ENCODE assay signal across 26 mouse cellular contexts in the genomic region with DNA sequence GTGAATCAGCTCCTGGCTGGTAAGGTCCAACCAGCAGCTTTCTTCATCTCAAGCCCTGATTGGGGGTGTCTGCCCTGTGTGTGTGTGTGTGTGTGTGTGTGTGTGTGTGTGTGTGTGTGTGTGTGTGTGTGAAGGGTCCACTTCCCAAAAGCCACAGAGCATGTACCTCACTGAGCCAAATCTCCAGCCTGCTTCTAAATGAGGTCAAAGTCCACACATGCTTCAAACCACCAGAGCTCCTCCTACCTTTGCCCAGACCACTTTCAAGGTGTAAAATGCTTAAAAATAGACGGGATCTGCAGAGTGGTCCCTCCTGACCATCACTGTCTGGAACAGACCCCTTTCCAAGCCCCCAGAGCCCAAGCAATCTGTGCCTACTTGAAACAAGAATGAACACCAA. TPM values are rescaled to one million over a fixed set of nuclear protein-coding genes. Genes with fewer than 3 reads are reported as not detected.
DNase-seq lines count a peak whose midpoint lies in the region; ATAC-seq and TF ChIP-seq lines count a peak whose summit lies in the region.
"Had no signal": no experiment of that assay in that cellular context is flagged by ENCODE, and none has a peak within 500 bp of the region (broad histone marks: within the 10 kb centered on the region; RNA-seq: fewer than 3 reads in every experiment).

No protein-coding gene starts in this region.

- no peak for TF ChIP-seq EP300 in stomach, postnatal 0 days (optimal IDR thresholded peaks at IDR 0.05)

- H3K4me1 ChIP-seq in intestine, embryonic 15.5 days (replicated peaks), result peaks cover 65% of the 10 kb centered on the region
- peaks cover 21% of the 10 kb centered on the region for H3K4me1 ChIP-seq in stomach, postnatal 0 days (replicated peaks; ENCODE audit: control insufficient read depth, insufficient read depth)

- H3K36me3 ChIP-seq in intestine, embryonic 15.5 days, result no peaks in the 10 kb centered on the region
- no peaks in the 10 kb centered on the region for H3K36me3 ChIP-seq in stomach, postnatal 0 days (ENCODE audit: control insufficient read depth, insufficient read depth, low read length)
- H3K36me3 ChIP-seq: embryonic facial prominence, embryonic 15.5 days; forebrain, embryonic 10.5 days; heart, embryonic 15.5 days; hindbrain, embryonic 15.5 days; limb, embryonic 13.5 days; liver, embryonic 15.5 days; midbrain, embryonic 10.5 days had no signal

- H3K4me3 ChIP-seq in intestine, embryonic 15.5 days (replicated peaks), result no peak overlapping the region
- no peak overlapping the region for H3K4me3 ChIP-seq in stomach, postnatal 0 days (ENCODE audit: low read depth, low read length)
- H3K4me3 ChIP-seq: embryonic facial prominence, embryonic 15.5 days; forebrain, embryonic 10.5 days; heart, embryonic 15.5 days; hindbrain, embryonic 15.5 days; limb, embryonic 13.5 days; liver, embryonic 15.5 days; midbrain, embryonic 10.5 days had no signal

- peaks cover 22% of the 10 kb centered on the region for H3K27me3 ChIP-seq in intestine, embryonic 15.5 days (replicated peaks)
- H3K27me3 ChIP-seq in stomach, postnatal 0 days (ENCODE audit: control insufficient read depth, insufficient read depth, low read length), result no peaks in the 10 kb centered on the region; the same call in 1 of the 2 replicates

- WGBS in intestine, embryonic 15.5 days, result 28% methylated on average over 1 of the region's 1 CpGs
- 30% methylated on average over 1 of the region's 1 CpGs for WGBS in stomach, postnatal 0 days

- peak; percentile 36 to 66 for DNase-seq in kidney, adult 8-10 months
- DNase-seq in kidney, postnatal 10 days, result no peak
- DNase-seq in kidney, postnatal 14 days, result peak; percentile 45
- no peak for DNase-seq in stomach, postnatal 0 days (ENCODE audit: low spot score)
- DNase-seq in adrenal gland, postnatal 36 days, result no peak
- DNase-seq in c-Kit-positive CD71-positive TER-119-positive erythroid progenitor cells, embryonic 14.5 days (ENCODE audit: low spot score), result no peak
- DNase-seq: adrenal gland, adult 2 months; cerebellum, adult 11 months; cerebellum, postnatal 25 days; forebrain, postnatal 0 days; right cerebral cortex, adult 18-20 months had no signal

- no peaks in the 10 kb centered on the region for H3K9me3 ChIP-seq in intestine, embryonic 15.5 days
- H3K9me3 ChIP-seq in stomach, postnatal 0 days (ENCODE audit: control insufficient read depth, low read length), result no peaks in the 10 kb centered on the region
- H3K9me3 ChIP-seq: embryonic facial prominence, embryonic 15.5 days; forebrain, embryonic 10.5 days; heart, embryonic 15.5 days; hindbrain, embryonic 15.5 days; limb, embryonic 13.5 days; liver, embryonic 15.5 days; midbrain, embryonic 10.5 days had no signal

- no peak overlapping the region for H3K9ac ChIP-seq in intestine, embryonic 15.5 days
- H3K9ac ChIP-seq in stomach, postnatal 0 days (ENCODE audit: low read length), result no peak overlapping the region
- H3K9ac ChIP-seq: embryonic facial prominence, embryonic 15.5 days; forebrain, postnatal 0 days; heart, embryonic 15.5 days; hindbrain, embryonic 15.5 days; limb, embryonic 13.5 days; liver, embryonic 15.5 days had no signal

- TF ChIP-seq CTCF in stomach, postnatal 0 days (IDR thresholded peaks at IDR 0.05; ENCODE audit: low read depth), result no peak

- 0 out of 2 replicates have a peak overlapping the region, but pooled peaks have one; percentile 19 for H3K4me2 ChIP-seq in intestine, embryonic 15.5 days (replicated peaks)
- no peak overlapping the region for H3K4me2 ChIP-seq in stomach, postnatal 0 days (replicated peaks; ENCODE audit: low read depth)
- H3K4me2 ChIP-seq: embryonic facial prominence, embryonic 15.5 days; heart, embryonic 15.5 days; hindbrain, embryonic 15.5 days; limb, embryonic 13.5 days; liver, embryonic 15.5 days had no signal

- H3K27ac ChIP-seq in intestine, embryonic 15.5 days, result 0 out of 2 replicates have a peak overlapping the region, but pooled peaks have one; percentile 24
- peak overlapping the region; percentile 56; the same call in 1 of the 2 replicates for H3K27ac ChIP-seq in stomach, postnatal 0 days (replicated peaks)
- H3K27ac ChIP-seq: embryonic facial prominence, embryonic 15.5 days; forebrain, embryonic 10.5 days; heart, embryonic 15.5 days; hindbrain, embryonic 15.5 days; kidney, postnatal 0 days; limb, embryonic 13.5 days; liver, embryonic 15.5 days; macrophage; midbrain, embryonic 10.5 days had no signal

- no peak for ATAC-seq in intestine, embryonic 15.5 days
- ATAC-seq in stomach, postnatal 0 days (ENCODE audit: low FRiP score, low TSS enrichment), result no peak
- ATAC-seq: forebrain, postnatal 0 days had no signal

RNA-seq across cellular contexts. Expression of a gene that starts 5.9 kb away (rescaled TPM):
- 0.62 and 0.92 TPM in 2 replicates for polyA plus RNA-seq in intestine, embryonic 15.5 days (2015; fragmentation: Nextera tagmentation; extraction: Ambion mirVana)
- 0.61 and 1.1 TPM in 2 replicates for polyA plus RNA-seq in stomach, postnatal 0 days (2015; fragmentation: Nextera tagmentation; extraction: Ambion mirVana)
- under 1 TPM; 0.10 to 0.56 TPM for total RNA-seq in adrenal gland, postnatal 36 days (2021)
- polyA plus RNA-seq: liver, embryonic 15.5 days; neural tube, embryonic 11.5 days had no signal

RNA-seq across cellular contexts. Expression of a gene that starts 27.1 kb away (rescaled TPM):
- 0.20 and 0.26 TPM in 2 replicates for polyA plus RNA-seq in intestine, embryonic 15.5 days (2015; fragmentation: Nextera tagmentation; extraction: Ambion mirVana)
- polyA plus RNA-seq in stomach, postnatal 0 days (2015; fragmentation: Nextera tagmentation; extraction: Ambion mirVana), result 0.05 and 0.11 TPM in 2 replicates
- under 1 TPM in 1 of 2 experiments, not detected in 1; 0.26 TPM for total RNA-seq in adrenal gland, postnatal 36 days (2021)
- total RNA-seq: gastrocnemius, adult 18-20 months; layer of hippocampus, postnatal 14 days; left cerebral cortex, postnatal 10 days had no signal
- polyA plus RNA-seq: C2C12; forebrain, embryonic 10.5 days; hindbrain, embryonic 15.5 days; neural tube, embryonic 11.5 days had no signal

RNA-seq across cellular contexts. Expression of a gene that starts 45.3 kb away (rescaled TPM):
- polyA plus RNA-seq in intestine, embryonic 15.5 days (2015; fragmentation: Nextera tagmentation; extraction: Ambion mirVana), result 3.1 and 4.5 TPM in 2 replicates
- 9.6 and 9.7 TPM in 2 replicates for polyA plus RNA-seq in stomach, postnatal 0 days (2015; fragmentation: Nextera tagmentation; extraction: Ambion mirVana)
- total RNA-seq in adrenal gland, postnatal 36 days (2021), result 1 to 10 TPM; 4.0 to 4.6 TPM

Comparison
In these comparisons a context has a peak if more than half of its experiments do, and no peak if none do; other contexts are left out.
1. DNase-seq: peak in kidney, adult 8-10 months (2 of 2) and kidney, postnatal 14 days (single experiment); none in kidney, postnatal 10 days (single experiment), stomach, postnatal 0 days (single experiment), adrenal gland, postnatal 36 days (0 of 2) and c-Kit-positive CD71-positive TER-119-positive erythroid progenitor cells, embryonic 14.5 days (single experiment).